Mouse (Mus musculus): ENCODE results near the gene Nap1l4.
"Not testable (repeated sequence)": the region's sequence is repeated elsewhere in the genome, so short reads cannot be mapped to it uniquely, and the experiment has no call there.

Gene Nap1l4

DNA sequence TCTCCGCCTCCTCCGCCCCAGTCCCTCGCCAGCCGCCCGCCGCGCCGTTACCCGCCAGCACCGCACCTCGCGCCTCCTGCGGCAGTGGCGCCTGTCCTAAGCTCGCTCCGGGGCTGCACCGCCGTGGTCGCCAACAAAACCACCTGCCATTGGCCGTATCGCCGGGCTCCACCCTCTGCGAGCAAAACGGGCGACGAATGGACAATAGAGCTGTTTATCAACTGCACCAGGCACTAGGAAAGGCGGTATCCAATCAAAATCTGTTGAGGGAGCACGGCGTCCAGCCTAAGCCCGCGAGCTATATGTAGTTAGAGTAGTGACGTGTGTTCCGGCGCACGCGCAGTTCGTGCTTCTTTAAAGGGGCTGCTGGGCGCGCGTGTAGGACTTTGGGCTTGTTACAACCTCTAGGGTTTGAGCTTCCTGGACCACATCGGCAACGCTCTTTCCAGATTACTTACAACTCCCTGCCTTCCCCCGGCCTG lies at the start of gene Nap1l4:
Nap1l4 (minus strand) TSS at position 131 of the 482 bp plus-strand sequence.
- peak; percentile 99 for DNase-seq (ENCODE audit: low spot score)

DNA sequence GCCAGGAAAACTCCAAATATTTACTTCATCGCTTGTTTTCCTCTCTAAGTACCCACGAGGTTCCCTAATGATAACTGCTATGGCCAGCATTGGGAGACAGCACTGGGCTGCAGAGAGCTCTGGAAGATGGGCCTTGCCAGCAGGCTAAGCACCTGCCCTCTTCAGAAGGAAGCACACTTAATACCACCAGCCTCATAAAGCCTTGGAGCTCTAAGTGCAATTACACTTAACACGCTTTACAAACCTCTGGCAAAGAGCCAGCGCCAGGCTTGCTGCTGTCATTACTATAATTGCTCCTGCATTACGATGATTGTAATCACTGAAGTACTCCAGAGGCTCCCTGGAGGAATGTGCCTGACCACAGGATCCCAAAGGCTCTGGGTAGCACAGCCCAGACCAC lies 46.0 kb upstream of the Nap1l4 start:
- no peak for DNase-seq (ENCODE audit: low spot score)

GRCm38 (mm10) chr7:143592255-143592654 lies 43.3 kb upstream of the Nap1l4 start:
- no peak for DNase-seq (ENCODE audit: low spot score)

DNA sequence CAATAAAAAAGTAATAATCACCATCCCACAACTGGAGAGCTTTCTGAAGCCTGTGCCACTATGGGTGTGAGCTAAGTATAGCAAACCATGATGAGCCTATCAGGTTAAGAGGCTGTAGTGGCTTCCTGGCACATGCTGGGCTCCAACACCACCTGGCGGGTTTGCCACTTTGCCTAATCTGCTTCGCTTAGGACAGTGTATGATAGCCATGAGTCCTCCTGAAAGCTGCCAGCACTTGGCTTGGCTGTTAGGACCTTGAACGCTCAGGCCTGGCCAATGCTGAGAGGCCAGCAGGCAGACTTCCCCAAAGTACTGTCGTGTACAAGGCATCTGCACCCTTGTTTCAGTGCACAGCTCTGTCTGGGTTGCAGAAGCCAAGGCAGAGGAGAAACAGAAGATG lies 39.1 kb upstream of the Nap1l4 start:
- DNase-seq (ENCODE audit: low spot score): no peak

GRCm38 (mm10) chr7:143587586-143587985 lies 38.7 kb upstream of the Nap1l4 start:
- no peak for DNase-seq (ENCODE audit: low spot score)

DNA sequence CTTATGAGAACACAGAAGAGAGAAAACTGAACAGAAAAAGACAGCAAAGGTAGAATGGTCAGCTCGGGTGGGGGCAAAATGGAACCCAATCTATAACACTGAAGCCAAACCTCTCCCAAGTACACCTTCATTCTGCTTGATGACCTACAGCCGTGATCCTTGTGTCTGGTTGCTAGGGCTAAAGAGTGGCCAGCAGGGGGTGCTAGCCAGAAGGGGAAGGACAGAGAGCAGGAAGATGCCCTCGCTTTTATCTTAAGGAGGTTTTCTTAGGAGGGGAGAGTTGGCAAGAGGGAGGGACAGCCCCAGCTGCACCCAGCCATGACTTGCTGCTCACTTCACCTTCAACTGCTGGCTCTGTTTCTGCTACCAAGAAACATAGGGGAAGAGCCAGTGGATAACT lies 35.0 kb upstream of the Nap1l4 start:
- DNase-seq (ENCODE audit: low spot score): peak; percentile 34

DNA sequence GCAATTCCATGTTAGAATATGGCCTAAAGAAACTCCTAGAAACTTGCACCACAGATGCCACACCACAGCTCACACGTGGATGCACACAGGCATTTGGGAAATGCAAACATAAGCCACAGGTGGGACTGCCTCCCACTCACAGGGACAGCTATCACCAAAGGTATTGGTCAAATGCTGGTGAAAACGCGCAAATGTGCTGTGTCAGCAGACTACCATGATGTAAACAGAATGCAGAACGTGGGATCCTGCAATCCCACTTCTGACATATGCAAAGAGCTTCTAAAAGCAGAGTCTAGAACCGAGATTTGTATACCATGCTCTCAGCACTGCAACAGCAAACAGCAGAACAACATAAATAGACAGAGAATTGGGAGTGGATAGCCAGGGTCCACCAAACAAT lies 34.1 kb upstream of the Nap1l4 start:
- DNase-seq (ENCODE audit: low spot score): no peak

DNA sequence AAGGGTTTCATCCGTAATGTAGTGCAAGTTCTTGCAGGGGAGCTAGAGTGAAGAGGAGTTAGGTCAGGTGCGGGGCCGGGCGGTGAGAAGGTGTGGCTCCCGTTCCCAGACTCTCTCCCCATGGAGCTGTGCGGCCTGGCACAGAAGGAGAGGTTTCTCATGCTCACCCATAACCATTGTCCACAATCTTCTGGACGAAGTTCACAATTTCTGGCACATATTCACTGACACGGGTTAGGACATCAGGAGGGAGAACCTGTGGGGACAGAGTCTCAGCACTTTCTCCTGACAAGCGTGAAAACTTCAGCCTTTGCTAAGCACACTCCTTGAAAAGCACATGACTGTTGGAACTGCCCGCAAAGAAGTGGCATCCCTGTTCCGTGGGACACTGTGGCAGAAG lies 26.8 kb upstream of the Nap1l4 start:
- DNase-seq (ENCODE audit: low spot score): no peak

DNA sequence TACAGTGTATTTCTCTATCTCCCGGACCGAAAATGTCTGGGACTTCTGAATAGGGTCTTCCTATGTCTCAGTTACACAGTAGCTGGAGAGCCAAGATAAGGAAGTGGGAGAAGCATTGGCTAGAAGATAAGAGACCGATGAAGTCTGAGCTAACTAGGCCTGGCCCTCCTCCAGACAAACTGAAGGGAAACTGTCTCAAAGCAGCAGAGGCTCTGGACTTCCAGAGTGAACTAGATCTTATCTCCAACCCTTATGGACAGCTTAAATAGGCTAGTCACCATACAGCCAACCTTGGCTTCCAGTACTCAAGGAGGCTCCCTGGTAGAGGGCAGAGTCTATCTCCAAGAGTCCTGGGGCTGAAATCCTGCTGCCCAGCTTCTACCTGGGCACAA lies 16.7 kb upstream of the Nap1l4 start:
- DNase-seq (ENCODE audit: low spot score): no peak

- peak; percentile 18 for DNase-seq (ENCODE audit: low spot score)
These were observed 16.2 kb upstream of the Nap1l4 start for GRCm38 (mm10) chr7:143565015-143565647.

GRCm38 (mm10) chr7:143563787-143564186 lies 14.9 kb upstream of the Nap1l4 start:
- DNase-seq (ENCODE audit: low spot score): no peak

- DNase-seq (ENCODE audit: low spot score): no peak
These were observed 8.7 kb upstream of the Nap1l4 start for GRCm38 (mm10) chr7:143557616-143558015.

DNA sequence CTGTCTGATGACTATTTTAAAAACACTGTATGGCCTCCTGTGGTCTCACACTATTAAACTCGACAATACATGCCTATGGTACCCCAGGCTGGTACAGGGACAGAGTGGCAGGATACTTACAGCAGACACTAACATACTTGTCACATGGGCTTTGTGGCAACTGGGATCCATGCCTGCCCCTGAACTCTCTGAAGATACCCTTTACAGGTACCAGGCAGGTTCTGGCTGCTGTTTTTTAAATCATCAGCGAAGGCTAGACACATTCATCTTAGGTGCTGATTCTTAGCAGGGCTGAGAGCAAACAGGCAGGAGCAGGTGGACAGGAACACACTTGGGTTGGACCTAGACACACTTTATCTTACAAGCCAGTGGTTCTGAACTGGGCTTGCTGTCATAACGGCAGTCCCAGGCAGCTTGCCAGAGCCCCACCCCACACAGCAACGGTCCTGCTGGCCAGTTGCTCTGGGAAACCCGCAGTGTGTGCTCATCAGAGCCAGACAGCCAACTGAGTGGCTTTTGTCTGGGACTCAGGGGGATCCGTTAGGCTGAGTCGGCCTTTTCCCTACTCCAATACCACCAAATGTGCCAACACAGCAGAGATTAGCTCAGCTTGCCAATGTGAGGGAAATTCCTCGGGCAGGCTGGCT lies 8.2 kb upstream of the Nap1l4 start:
- no peak for DNase-seq (ENCODE audit: low spot score)

GRCm38 (mm10) chr7:143549588-143550220 lies 798 bp upstream of the Nap1l4 start:
- no peak for DNase-seq (ENCODE audit: low spot score)

- peak; percentile 83 for DNase-seq (ENCODE audit: low spot score)
These were observed 510 bp downstream of the Nap1l4 start for GRCm38 (mm10) chr7:143548231-143548961.

DNA sequence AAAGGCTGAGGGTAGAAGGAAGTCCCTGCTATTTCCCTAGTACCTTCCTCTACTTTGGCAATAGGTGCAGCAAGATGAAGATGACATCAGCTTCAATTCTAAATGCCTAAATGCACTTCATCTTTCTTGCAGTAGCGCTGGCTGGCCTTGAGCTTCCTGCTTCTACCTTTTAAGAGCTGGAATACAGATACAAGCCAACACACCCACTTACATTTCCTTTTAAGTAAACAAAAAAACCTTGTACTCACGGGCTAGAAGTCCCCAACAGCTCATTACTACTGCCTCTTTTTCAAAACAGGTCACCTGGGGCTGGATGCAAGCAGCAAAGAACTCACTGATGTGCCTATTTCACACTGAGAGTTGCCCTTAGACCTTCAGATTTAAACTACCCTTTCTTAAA lies 2.4 kb downstream of the Nap1l4 start:
- no peak for DNase-seq (ENCODE audit: low spot score)

DNA sequence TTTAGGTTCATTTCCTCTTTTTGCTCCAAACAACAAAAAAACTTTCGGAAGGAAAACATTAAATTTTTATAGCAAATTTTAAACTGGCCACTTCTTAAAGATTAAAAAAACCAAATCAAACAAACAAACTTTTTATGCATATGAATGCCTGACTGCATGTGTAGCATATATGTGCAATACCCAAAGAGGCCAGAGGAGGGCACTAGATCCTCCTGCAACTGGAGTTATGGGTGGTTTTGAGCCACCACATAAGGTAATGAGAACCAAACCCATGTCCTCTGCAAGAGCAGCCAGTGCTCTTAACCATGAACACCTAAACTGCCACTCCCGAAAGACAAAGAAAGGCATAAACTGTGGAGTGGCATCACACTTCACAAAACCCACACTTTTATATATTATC lies 4.5 kb downstream of the Nap1l4 start:
- no peak for DNase-seq (ENCODE audit: low spot score)

- DNase-seq (ENCODE audit: low spot score): no peak
These were observed 10.2 kb downstream of the Nap1l4 start for GRCm38 (mm10) chr7:143538671-143539070.

- not testable (repeated sequence) for DNase-seq (ENCODE audit: low spot score)
These were observed 10.7 kb downstream of the Nap1l4 start for GRCm38 (mm10) chr7:143538229-143538628.

DNA sequence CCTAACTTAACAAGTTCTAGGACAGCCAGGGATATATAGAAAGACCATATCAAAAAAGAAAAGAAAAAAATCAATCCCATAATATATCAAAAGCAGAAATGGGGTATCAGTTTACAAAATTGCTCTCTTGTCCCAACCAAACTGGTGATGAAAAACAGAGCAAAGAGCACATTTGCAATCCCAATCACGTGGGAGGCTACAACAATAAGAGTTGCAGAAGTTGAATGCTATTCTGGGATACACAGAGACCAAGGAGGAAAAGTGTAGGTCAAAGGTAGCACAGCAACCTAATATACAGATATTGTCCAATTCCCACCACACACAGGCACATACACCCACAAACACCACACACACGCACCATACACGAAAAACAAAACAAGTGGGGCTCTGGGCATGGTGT lies 12.7 kb downstream of the Nap1l4 start:
- DNase-seq (ENCODE audit: low spot score): no peak

DNA sequence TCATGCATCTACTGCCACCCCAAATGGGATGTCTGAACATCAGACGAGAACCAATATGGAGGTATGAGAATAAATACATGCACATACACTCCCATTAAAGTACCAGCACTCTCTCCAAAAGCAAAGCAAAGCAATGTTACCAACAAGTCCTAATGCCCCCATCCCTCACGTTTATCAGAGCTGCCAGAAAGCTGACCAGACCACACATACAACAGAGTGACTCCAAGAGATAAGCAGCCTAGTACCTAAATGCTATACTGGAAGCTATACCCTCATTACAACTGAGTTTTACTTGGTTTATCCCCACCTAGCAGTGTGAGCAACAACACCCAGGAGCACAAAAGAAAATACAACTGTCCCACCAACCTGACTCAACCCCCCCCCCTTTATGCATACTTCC lies 15.6 kb downstream of the Nap1l4 start:
- no peak for DNase-seq (ENCODE audit: low spot score)

- no peak for DNase-seq (ENCODE audit: low spot score)
These were observed 16.5 kb downstream of the Nap1l4 start for GRCm38 (mm10) chr7:143532410-143532809.

- DNase-seq (ENCODE audit: low spot score): no peak
These were observed 29.6 kb downstream of the Nap1l4 start for GRCm38 (mm10) chr7:143519333-143519732.

All from testis, postnatal 14 days (tissue).